Mouse (Mus musculus) small intestine, adult 2 months (tissue): Measurements from ENCODE around the gene Gpbp1. TPM values are rescaled to one million over a fixed set of nuclear protein-coding genes. Genes with fewer than 3 reads are reported as not detected.

ENCODE experiments used
- H3K27ac ChIP-seq: fragments of 200-500 bp; 2 replicates; pipeline ENCODE4 v1.5.1; 2012; ENCODE audit warnings: low read depth, low read length, control low read depth, inconsistent platforms; ENCODE audit not compliant: insufficient read depth
- H3K27me3 ChIP-seq: fragments of 200-500 bp; 2 replicates; pipeline ENCODE4 v1.6.1; 2012; ENCODE audit warnings: mild to moderate bottlenecking, moderate library complexity, low read length, inconsistent platforms; ENCODE audit not compliant: control insufficient read depth, insufficient read depth
- H3K36me3 ChIP-seq: fragments of 200-500 bp; 2 replicates; pipeline ENCODE4 v1.6.1; 2012; ENCODE audit warnings: mild to moderate bottlenecking, low read length, control low read depth, inconsistent platforms; ENCODE audit not compliant: control insufficient read depth, insufficient read depth
- H3K4me1 ChIP-seq: fragments of 200-500 bp; 2 replicates; pipeline ENCODE4 v1.6.1; 2012; ENCODE audit warnings: low read length, inconsistent platforms, mixed read lengths; ENCODE audit not compliant: control insufficient read depth, insufficient read depth, insufficient read length
- H3K4me3 ChIP-seq: fragments of 200-500 bp; 2 replicates; pipeline ENCODE4 v1.5.1; 2012; ENCODE audit warnings: low read depth, mild to moderate bottlenecking, control low read depth, inconsistent platforms, low read length, moderate library complexity
- CTCF ChIP-seq: fragments of 200-500 bp; IDR thresholded peaks from 2 replicates; pipeline ENCODE4 v1.5.1; 2012; ENCODE audit warnings: low read depth, mild to moderate bottlenecking, control low read depth, inconsistent platforms, low read length, moderate library complexity, mixed read lengths; ENCODE audit not compliant: insufficient replicate concordance, insufficient read length; ENCODE audit errors: extremely low read depth
- POLR2A ChIP-seq: fragments of 200-500 bp; IDR thresholded peaks from 2 replicates; pipeline ENCODE4 v1.6.1; 2012; ENCODE audit warnings: low read depth, mild to moderate bottlenecking, control low read depth, inconsistent platforms, low read length, moderate library complexity
- WGBS: fragments of 180-500 bp; shearing (Covaris S2); methylation state at CpG from one replicate; pipeline ENCODE4 v1.1.7; 2018; 5-methylcytosine and 5-hydroxymethylcytosine counted together
- polyA plus RNA-seq: library from polyadenylated mRNA; depleted of rRNA; stranded (reverse); fragments of >200 nt; gene quantifications from 2 replicates; pipeline ENCODE4 v1.2.3, GENCODE M21; 2012

The Gpbp1 gene
- polyA plus RNA-seq, 1 experiment = 0.34 TPM

GRCm38 (mm10) chr13:111461424-111461823, 28.5 kb downstream of the Gpbp1 start:
- Histone ChIP-seq H3K27me3 (no peaks in the 10 kb centered on the region), H3K36me3 (peaks cover 10% of the 10 kb centered on the region), H3K27ac (no peak overlapping the region), H3K4me1 (no peaks in the 10 kb centered on the region), H3K4me3 (no peak overlapping the region)
- WGBS = 0% methylated on average over 1 of the region's 1 CpGs
- TF ChIP-seq CTCF (no peak), POLR2A (no peak)

GRCm38 (mm10) chr13:111456790-111457189, 33.1 kb downstream of the Gpbp1 start:
- Histone ChIP-seq H3K4me3 (no peak overlapping the region), H3K36me3 (peaks cover 16% of the 10 kb centered on the region), H3K4me1 (peaks cover 2% of the 10 kb centered on the region; the same call in 1 of the 2 replicates), H3K27me3 (no peaks in the 10 kb centered on the region), H3K27ac (no peak overlapping the region)
- 41% methylated on average over 2 of the region's 2 CpGs for WGBS
- TF ChIP-seq POLR2A = no peak
- no peak for TF ChIP-seq CTCF

GRCm38 (mm10) chr13:111444325-111444724, 45.6 kb downstream of the Gpbp1 start:
- Histone ChIP-seq H3K36me3 (peaks cover 13% of the 10 kb centered on the region), H3K27me3 (no peaks in the 10 kb centered on the region), H3K4me1 (peaks cover 4% of the 10 kb centered on the region; the same call in 1 of the 2 replicates), H3K27ac (no peak overlapping the region), H3K4me3 (no peak overlapping the region)
- TF ChIP-seq POLR2A (no peak), CTCF (no peak)

- Histone ChIP-seq H3K36me3 (peaks cover 29% of the 10 kb centered on the region), H3K4me3 (no peak overlapping the region), H3K27ac (no peak overlapping the region), H3K27me3 (no peaks in the 10 kb centered on the region), H3K4me1 (no peaks in the 10 kb centered on the region)
- TF ChIP-seq POLR2A (no peak), CTCF (no peak)
- WGBS = 50% methylated on average over 1 of the region's 1 CpGs
Observed at GRCm38 (mm10) chr13:111431174-111431573, 58.7 kb downstream of the Gpbp1 start.

- Histone ChIP-seq H3K4me3 (no peak overlapping the region), H3K4me1 (no peaks in the 10 kb centered on the region), H3K36me3 (peaks cover 6% of the 10 kb centered on the region), H3K27me3 (no peaks in the 10 kb centered on the region), H3K27ac (no peak overlapping the region)
- TF ChIP-seq POLR2A = no peak
- TF ChIP-seq CTCF = no peak
Observed at GRCm38 (mm10) chr13:111421330-111421729, 68.6 kb downstream of the Gpbp1 start.

- Histone ChIP-seq H3K4me1 (no peaks in the 10 kb centered on the region), H3K27ac (no peak overlapping the region), H3K27me3 (no peaks in the 10 kb centered on the region), H3K4me3 (no peak overlapping the region), H3K36me3 (no peaks in the 10 kb centered on the region)
- 41% methylated on average over 2 of the region's 2 CpGs for WGBS
- TF ChIP-seq CTCF (no peak), POLR2A (no peak)
Observed at GRCm38 (mm10) chr13:111418087-111418486, 71.8 kb downstream of the Gpbp1 start.

- Histone ChIP-seq H3K27me3 (no peaks in the 10 kb centered on the region), H3K4me3 (no peak overlapping the region), H3K27ac (no peak overlapping the region), H3K4me1 (no peaks in the 10 kb centered on the region), H3K36me3 (no peaks in the 10 kb centered on the region)
- WGBS = 16% methylated on average over 4 of the region's 4 CpGs
- TF ChIP-seq CTCF = no peak
- TF ChIP-seq POLR2A = no peak
Observed at GRCm38 (mm10) chr13:111413156-111413555, 76.8 kb downstream of the Gpbp1 start.

- H3K27me3 ChIP-seq = no peaks in the 10 kb centered on the region
- no peak for TF ChIP-seq CTCF
- TF ChIP-seq POLR2A = no peak
- no peak overlapping the region for H3K27ac ChIP-seq
- H3K4me3 ChIP-seq = no peak overlapping the region
- 1% methylated on average over 7 of the region's 7 CpGs for WGBS
- H3K36me3 ChIP-seq = no peaks in the 10 kb centered on the region
- no peaks in the 10 kb centered on the region for H3K4me1 ChIP-seq
Observed at GRCm38 (mm10) chr13:111410831-111411230, 79.1 kb downstream of the Gpbp1 start.
